Mouse (Mus musculus): Measurements from ENCODE around the gene Hist1h3f. TPM values are rescaled to one million over a fixed set of nuclear protein-coding genes. Genes with fewer than 3 reads are reported as not detected.
"Not testable (repeated sequence)": the region's sequence is repeated elsewhere in the genome, so short reads cannot be mapped to it uniquely, and the experiment has no call there.

The Hist1h3f gene
- polyA plus RNA-seq, 1 experiment from 2014 or later = 1.6 TPM

DNA sequence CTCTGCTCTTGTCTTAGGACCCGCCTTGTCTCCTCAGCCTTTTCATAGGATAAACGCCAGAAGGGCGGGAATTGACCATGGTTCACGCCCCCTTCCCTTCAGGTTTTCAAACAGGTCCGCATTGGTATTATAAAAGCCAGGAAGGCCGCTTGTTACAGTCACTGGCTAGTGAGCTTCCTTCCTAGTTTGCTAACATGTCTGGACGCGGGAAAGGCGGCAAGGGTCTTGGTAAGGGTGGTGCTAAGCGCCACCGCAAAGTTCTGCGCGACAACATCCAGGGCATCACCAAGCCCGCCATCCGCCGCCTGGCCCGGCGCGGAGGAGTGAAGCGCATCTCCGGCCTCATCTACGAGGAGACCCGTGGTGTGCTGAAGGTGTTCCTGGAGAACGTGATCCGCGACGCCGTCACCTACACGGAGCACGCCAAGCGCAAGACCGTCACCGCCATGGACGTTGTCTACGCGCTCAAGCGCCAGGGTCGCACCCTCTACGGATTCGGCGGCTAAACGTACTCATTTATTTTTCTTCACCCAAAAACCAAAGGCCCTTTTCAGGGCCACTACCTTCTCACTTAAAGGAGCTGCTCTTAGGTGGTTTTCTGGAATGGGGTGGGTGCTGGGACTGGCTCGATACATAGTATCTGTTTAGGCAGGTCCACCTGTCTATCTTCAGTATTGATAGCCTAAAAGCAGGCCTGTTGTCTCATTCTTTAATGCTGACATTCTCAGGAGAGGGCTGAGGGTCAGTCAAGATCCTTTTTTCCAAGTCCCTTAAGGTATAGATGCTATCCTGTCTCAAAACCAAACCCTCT is 37.8 kb downstream of the Hist1h3f start, which contains the start of gene Hist1h4d:
Gene Hist1h4d, plus strand, starts transcription at position 191 of the 811 bp plus-strand sequence.
- peak; percentile 84 for ATAC-seq
- no peaks in the 10 kb centered on the region for H3K36me3 ChIP-seq
- H3K27ac ChIP-seq = peak within 1 kb of the TSS; percentile 100
- under 1% methylated on average over 43 of the region's 43 CpGs for WGBS (ENCODE audit: insufficient replicate concordance)
- peaks cover 64% of the 10 kb centered on the region for H3K4me1 ChIP-seq
- H3K4me2 ChIP-seq = peak within 1 kb of the TSS; percentile 78
- no peaks in the 10 kb centered on the region for H3K9me3 ChIP-seq (replicated peaks)
- no peaks in the 10 kb centered on the region for H3K27me3 ChIP-seq (replicated peaks)
- H3K4me3 ChIP-seq = peak within 1 kb of the TSS; percentile 58
- H3K9ac ChIP-seq = peak within 1 kb of the TSS; percentile 86

DNA sequence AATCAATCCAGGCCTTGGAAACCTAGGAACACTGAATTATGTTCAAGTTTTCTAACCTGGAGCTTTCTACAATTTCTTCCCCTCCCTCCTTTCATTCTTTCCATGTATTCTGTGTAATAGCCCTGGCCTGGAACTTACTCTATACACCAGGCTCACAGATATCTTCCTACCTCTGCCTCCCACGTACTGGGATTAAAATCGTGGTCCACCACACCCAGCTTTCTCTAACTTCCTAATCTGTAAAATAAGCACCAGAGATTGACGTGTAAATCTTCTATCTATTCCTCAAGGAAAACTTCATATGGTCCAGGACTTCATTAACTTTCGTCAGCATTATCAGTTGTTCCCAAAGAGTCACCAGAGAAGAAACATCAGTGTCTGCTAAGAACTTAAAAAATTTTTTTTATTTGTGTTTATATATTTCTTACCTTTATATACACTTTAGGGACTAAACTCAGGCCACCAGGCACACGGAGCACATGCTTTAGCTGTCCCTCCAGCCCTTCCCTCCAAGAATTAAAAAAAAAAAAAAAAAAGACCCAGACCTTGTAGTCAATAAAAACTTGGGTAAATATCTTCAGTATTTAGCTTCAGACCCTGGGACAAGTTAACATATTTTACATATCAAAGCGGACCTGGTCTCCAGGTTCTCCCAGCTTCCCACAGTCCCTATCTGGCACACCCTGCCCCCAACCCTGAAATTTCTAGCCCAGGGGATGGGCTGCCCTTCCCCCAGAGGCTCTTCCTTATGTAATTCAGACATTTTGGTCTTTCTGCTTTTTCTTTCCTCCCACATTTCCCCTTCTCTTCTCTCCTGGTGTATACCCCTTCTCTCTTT is 38.6 kb downstream of the Hist1h3f start:
- Histone ChIP-seq H3K4me1 (peaks cover 62% of the 10 kb centered on the region), H3K27me3 (replicated peaks) (no peaks in the 10 kb centered on the region), H3K4me3 (peak overlapping the region; percentile 58), H3K36me3 (no peaks in the 10 kb centered on the region), H3K9me3 (replicated peaks) (no peaks in the 10 kb centered on the region), H3K4me2 (peak overlapping the region; percentile 78), H3K9ac (peak overlapping the region; percentile 86), H3K27ac (peak overlapping the region; percentile 100)
- no peak for ATAC-seq
- WGBS (ENCODE audit: insufficient replicate concordance) = 8% methylated on average over 6 of the region's 6 CpGs

DNA sequence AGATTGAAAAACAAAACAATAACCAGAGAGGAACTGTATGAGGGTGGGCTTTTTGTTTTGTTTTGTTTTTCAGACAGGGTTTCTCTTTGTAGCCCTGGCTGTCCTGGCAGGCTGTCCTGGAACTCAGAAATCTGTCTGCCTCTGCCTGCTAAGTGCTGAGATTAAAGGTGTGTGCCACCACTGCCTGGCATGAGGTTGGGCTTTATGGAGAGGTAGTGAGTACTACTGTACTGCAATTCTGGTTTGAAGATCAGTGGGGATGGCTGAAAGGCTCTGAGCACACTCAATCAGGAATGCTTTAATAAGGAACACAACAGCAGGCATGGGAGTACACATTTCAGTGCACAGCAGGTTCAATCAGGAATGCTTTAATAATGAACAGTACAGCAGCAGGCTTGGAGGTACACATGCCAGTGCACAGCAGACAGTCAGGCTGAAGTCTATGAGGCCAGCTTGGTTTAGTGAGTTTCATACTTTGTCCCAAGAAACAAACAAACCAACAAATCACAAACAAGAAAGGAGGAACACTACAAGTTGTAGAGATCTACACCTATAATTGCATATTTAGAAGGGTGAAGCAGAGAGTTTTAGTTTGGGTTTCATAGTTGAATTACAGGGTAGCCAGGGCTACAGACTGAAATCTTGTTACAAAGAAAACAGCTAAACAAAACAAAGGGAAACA is 39.7 kb downstream of the Hist1h3f start:
- ATAC-seq = no peak
- Histone ChIP-seq H3K36me3 (no peaks in the 10 kb centered on the region), H3K4me1 (peaks cover 58% of the 10 kb centered on the region), H3K9me3 (replicated peaks) (no peaks in the 10 kb centered on the region), H3K4me2 (peak overlapping the region; percentile 78), H3K9ac (peak overlapping the region; percentile 86), H3K4me3 (peak overlapping the region; percentile 58), H3K27ac (peak overlapping the region; percentile 100), H3K27me3 (replicated peaks) (no peaks in the 10 kb centered on the region)

DNA sequence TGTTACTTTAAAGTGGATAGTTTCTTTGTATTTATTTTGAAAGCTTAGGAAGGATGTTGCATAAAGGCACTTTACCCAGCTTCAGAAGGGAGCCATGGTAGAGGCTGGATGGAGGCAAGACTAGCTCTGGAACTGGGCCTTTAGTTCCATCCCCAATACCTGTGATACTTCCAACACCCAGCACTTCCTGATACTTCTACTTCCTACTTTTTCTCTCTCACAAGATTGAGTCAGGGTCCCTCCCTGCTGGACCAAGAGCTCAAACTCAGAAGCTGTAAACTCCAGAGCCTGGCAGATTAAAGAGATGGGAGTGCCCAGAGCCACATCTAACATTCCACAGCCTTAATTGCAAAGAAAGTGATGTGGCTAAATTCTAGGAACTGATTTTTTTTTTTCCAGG is 40.5 kb downstream of the Hist1h3f start:
- no peaks in the 10 kb centered on the region for H3K27me3 ChIP-seq (replicated peaks)
- no peak for ATAC-seq
- peak overlapping the region; percentile 61 for H3K4me3 ChIP-seq
- H3K36me3 ChIP-seq = no peaks in the 10 kb centered on the region
- peak overlapping the region; percentile 86 for H3K9ac ChIP-seq
- H3K9me3 ChIP-seq (replicated peaks) = no peaks in the 10 kb centered on the region
- H3K4me1 ChIP-seq = peaks cover 51% of the 10 kb centered on the region
- H3K27ac ChIP-seq = peak overlapping the region; percentile 100
- H3K4me2 ChIP-seq = peak overlapping the region; percentile 78

DNA sequence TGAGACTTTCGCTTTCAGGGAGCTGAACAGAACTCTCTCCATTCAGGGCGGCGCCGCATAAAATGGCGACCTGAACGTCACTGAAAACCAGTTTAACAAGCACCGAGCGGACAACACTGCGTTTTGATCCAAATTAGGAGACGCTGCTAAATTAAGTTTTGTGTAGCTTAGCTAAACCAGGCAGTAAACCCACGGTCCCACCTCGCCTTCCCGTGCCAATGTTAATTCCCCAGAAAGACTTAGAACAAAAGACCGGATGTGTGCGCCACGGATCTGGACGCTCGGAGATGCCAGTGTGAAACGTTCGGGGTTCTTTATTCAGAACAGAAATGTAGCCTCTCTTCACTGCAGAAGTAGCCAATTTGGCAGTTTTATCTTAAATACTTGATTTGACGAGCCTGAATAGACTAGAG is 41.2 kb downstream of the Hist1h3f start:
- H3K4me1 ChIP-seq = peaks cover 50% of the 10 kb centered on the region
- WGBS (ENCODE audit: insufficient replicate concordance) = 0% methylated on average over 21 of the region's 21 CpGs
- H3K36me3 ChIP-seq = no peaks in the 10 kb centered on the region
- no peaks in the 10 kb centered on the region for H3K9me3 ChIP-seq (replicated peaks)
- ATAC-seq = peak; percentile 3
- H3K4me2 ChIP-seq = peak overlapping the region; percentile 78
- no peaks in the 10 kb centered on the region for H3K27me3 ChIP-seq (replicated peaks)
- H3K27ac ChIP-seq = peak overlapping the region; percentile 100
- peak overlapping the region; percentile 61 for H3K4me3 ChIP-seq
- peak overlapping the region; percentile 86 for H3K9ac ChIP-seq

DNA sequence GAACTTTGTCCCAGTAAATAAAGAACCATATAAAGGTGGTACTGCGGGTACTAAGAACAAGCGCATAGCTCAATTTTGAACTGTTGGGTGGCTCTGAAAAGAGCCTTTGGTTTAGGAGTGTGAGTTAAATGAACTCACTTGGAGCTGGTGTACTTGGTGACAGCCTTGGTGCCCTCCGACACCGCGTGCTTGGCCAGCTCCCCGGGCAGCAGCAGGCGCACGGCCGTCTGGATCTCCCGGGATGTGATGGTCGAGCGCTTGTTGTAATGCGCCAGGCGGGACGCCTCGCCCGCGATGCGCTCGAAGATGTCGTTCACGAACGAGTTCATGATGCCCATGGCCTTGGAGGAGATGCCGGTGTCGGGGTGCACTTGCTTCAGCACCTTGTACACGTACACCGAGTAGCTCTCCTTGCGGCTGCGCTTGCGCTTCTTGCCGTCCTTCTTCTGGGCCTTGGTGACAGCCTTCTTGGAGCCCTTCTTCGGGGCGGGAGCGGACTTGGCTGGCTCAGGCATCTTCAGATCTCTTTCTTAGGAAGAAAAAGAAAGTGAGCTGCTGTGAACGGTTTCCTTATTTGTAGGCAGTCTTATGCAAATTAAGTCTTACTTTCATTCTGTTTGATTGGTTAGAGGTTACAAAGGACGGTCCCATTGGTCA is 41.7 kb downstream of the Hist1h3f start:
- H3K27me3 ChIP-seq (replicated peaks); H3K36me3 ChIP-seq; H3K9me3 ChIP-seq (replicated peaks): not testable (repeated sequence)
- WGBS (ENCODE audit: insufficient replicate concordance) = 0% methylated on average over 34 of the region's 36 CpGs
- peak overlapping the region; percentile 78 for H3K4me2 ChIP-seq
- peak overlapping the region; percentile 86 for H3K9ac ChIP-seq
- H3K4me3 ChIP-seq = peak overlapping the region; percentile 61
- ATAC-seq = peak; percentile 78
- peaks cover 45% of the 10 kb centered on the region for H3K4me1 ChIP-seq
- H3K27ac ChIP-seq = peak overlapping the region; percentile 100

DNA sequence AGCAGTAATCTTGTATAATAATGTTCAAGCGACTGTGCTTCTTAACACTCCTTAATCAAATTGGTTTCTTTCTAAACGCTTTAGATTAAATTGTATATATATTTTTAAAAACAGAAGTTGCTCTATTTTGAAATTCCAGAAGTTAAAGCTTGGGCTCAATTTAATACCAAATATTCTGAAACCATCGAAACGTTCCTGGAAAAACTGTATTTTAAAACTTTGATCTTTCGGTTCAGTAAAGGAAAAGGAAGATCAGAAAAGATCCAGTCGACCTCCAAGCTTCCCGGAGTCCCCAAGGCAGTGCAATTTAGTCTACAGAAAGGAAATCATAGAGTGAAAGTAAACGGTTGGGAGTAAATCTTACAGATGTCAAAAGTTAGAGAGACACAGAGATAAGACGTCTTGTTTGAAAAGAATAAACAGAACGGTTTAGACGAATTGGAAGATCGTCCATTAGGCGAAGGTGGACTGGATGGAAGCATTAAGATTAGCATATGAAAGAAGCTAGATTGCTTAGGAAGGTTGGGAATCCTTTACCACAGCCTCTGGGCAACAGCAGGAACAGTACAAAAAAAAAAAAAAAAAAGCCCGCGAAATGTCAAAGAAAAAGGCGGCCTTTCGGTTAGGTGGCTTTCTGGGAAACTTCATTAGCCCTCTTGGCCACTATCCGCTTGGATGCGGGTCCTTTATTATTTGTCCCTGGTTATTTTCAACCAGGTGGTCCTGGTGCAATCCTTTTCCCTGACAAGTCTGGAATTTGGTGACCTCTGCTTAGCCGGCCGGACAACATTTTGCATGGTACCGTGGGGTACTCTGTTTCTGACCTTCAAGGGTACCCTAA is 42.5 kb downstream of the Hist1h3f start:
- Histone ChIP-seq H3K36me3 (no peaks in the 10 kb centered on the region), H3K4me2 (peak overlapping the region; percentile 78)
- WGBS (ENCODE audit: insufficient replicate concordance) = 4% methylated on average over 22 of the region's 22 CpGs

DNA sequence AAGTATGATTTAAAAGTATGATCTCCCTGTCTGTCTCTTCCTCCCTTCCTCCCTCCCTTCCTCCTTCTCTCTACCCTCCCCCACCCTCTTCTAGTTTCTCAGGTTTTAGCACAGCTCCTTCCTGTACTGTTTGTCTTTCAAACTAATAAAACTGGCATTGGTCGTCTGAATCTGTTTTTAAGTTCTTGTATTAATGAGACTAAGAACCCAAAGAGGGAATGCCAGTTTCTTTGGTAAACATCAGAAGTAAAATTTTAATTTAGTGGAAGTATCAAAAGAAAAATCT is 43.0 kb downstream of the Hist1h3f start:
- H3K4me2 ChIP-seq = peak overlapping the region; percentile 78
- no peaks in the 10 kb centered on the region for H3K36me3 ChIP-seq
- 5% methylated on average over 1 of the region's 1 CpGs for WGBS (ENCODE audit: insufficient replicate concordance)
- H3K4me1 ChIP-seq = peaks cover 34% of the 10 kb centered on the region
- H3K4me3 ChIP-seq = peak overlapping the region; percentile 42
- peak overlapping the region; percentile 77 for H3K9ac ChIP-seq
- H3K27me3 ChIP-seq (replicated peaks) = no peaks in the 10 kb centered on the region
- H3K9me3 ChIP-seq (replicated peaks) = no peaks in the 10 kb centered on the region
- no peak for ATAC-seq
- H3K27ac ChIP-seq = peak overlapping the region; percentile 100

More for the DNA sequence above, 42.5 kb downstream of the Hist1h3f start:
- Histone ChIP-seq H3K9me3 (replicated peaks) (no peaks in the 10 kb centered on the region), H3K27ac (peak overlapping the region; percentile 100), H3K9ac (peak overlapping the region; percentile 77), H3K4me3 (peak overlapping the region; percentile 42), H3K4me1 (peaks cover 37% of the 10 kb centered on the region), H3K27me3 (replicated peaks) (no peaks in the 10 kb centered on the region)
- ATAC-seq = no peak

DNA sequence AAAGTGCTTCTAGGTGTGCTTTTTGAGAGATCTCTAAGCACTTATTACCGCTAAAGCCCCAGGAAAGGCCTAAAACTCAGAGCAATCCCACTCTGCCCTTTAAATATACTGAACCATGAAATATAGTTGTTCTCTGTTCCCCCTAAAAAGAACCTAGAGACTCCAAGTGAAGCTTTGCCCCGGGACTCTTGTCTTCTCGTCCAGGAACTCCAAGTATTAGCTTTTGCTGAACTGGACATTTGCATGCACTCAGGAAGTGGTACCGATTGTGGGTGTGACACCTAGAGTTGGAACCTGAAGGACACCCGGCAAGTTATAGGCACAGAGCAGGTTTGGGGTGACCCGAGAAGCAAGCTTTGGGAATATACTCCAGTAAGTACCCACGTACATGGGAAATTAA is 47.4 kb downstream of the Hist1h3f start:
- no peak overlapping the region for H3K9ac ChIP-seq
- ATAC-seq = no peak
- no peak overlapping the region for H3K4me3 ChIP-seq
- WGBS (ENCODE audit: insufficient replicate concordance) = 83% methylated on average over 7 of the region's 7 CpGs
- no peak overlapping the region for H3K27ac ChIP-seq
- no peaks in the 10 kb centered on the region for H3K36me3 ChIP-seq
- H3K27me3 ChIP-seq (replicated peaks) = no peaks in the 10 kb centered on the region
- H3K9me3 ChIP-seq (replicated peaks) = no peaks in the 10 kb centered on the region
- H3K4me2 ChIP-seq = no peak overlapping the region
- peaks cover 48% of the 10 kb centered on the region for H3K4me1 ChIP-seq

DNA sequence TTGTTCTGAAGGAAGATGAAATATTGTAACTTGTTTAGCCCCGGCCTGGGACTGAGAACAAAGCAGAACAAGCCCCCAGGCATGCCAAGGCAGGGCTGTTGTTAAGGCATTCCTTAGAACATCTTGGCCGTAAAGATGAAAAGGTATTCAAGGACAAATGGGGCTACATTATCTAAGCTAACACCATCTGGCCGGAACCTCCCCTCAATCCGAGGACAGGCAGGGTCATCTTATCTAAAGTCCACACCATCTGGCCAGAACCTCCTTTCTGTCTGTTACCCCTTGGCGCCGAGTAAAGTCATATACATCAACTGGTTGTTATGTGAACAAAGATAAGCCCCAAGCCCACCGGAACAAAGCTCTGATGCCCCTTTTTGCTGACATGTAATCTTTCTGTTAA is 48.0 kb downstream of the Hist1h3f start:
- not testable (repeated sequence) for H3K9ac ChIP-seq; H3K27ac ChIP-seq; H3K27me3 ChIP-seq (replicated peaks); H3K9me3 ChIP-seq (replicated peaks); H3K4me2 ChIP-seq; H3K36me3 ChIP-seq; ATAC-seq; H3K4me3 ChIP-seq
- peaks cover 50% of the 10 kb centered on the region for H3K4me1 ChIP-seq
- 59% methylated on average over 7 of the region's 7 CpGs for WGBS (ENCODE audit: insufficient replicate concordance)

DNA sequence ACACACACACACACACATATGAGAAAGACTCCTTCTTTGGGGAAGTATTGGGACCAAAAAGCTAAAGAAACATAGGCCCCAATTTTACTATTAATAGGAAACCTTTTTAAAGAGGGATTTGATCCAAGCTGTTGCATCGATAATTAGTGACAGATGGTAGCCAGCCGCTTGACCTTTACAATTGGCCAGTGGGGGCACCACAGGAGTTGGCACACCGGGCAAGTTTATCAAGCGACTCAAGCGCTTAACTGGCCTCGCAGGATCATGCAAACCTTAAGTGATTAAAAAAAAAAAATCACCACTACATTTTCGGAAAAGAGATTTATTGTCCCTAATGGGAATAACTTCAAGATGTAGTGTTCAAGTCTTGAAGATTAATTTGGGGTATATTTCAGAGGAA is 48.8 kb downstream of the Hist1h3f start:
- Histone ChIP-seq H3K36me3 (no peaks in the 10 kb centered on the region), H3K4me2 (peak overlapping the region; percentile 14; the same call in 1 of the 2 replicates), H3K9ac (peak overlapping the region; percentile 53), H3K4me3 (no peak overlapping the region), H3K27ac (peak overlapping the region; percentile 78), H3K4me1 (peaks cover 53% of the 10 kb centered on the region), H3K9me3 (replicated peaks) (no peaks in the 10 kb centered on the region), H3K27me3 (replicated peaks) (no peaks in the 10 kb centered on the region)
- WGBS (ENCODE audit: insufficient replicate concordance) = 78% methylated on average over 7 of the region's 7 CpGs
- ATAC-seq = no peak

Data from liver, embryonic 12.5 days (tissue).